Mouse (Mus musculus) myocyte (in vitro differentiated cells): Measurements from ENCODE around the gene Lag3. TPM values are rescaled to one million over a fixed set of nuclear protein-coding genes. Genes with fewer than 3 reads are reported as not detected.
A peak's percentile ranks its signal among the peaks of the same experiment; 100 is the strongest.

Source experiments
- H3K27me3 ChIP-seq: one replicate; pipeline ENCODE4 v1.6.1; 2011; ENCODE audit not compliant: control insufficient read depth, insufficient read depth, insufficient read length
- H3K36me3 ChIP-seq: one replicate; pipeline ENCODE4 v1.6.1; 2011; ENCODE audit not compliant: control insufficient read depth, insufficient read depth
- H3K4me2 ChIP-seq: one replicate; pipeline ENCODE4 v1.6.1; 2011; ENCODE audit warnings: low read depth, control low read depth
- H3K4me3 ChIP-seq: one replicate; pipeline ENCODE4 v1.5.1; 2011; ENCODE audit warnings: mild to moderate bottlenecking, control low read depth, moderate library complexity
- H3K79me2 ChIP-seq: one replicate; pipeline ENCODE4 v1.6.1; 2011; ENCODE audit not compliant: control insufficient read depth, insufficient read depth
- H3ac ChIP-seq: one replicate; pipeline ENCODE4 v1.6.1; 2011; ENCODE audit not compliant: control insufficient read depth, insufficient read length
- CEBPB ChIP-seq: IDR thresholded peaks from 2 replicates; pipeline ENCODE4 v1.6.1; 2011; ENCODE audit warnings: mild to moderate bottlenecking, moderate library complexity; ENCODE audit not compliant: poor library complexity, insufficient read depth, severe bottlenecking
- E2F4 ChIP-seq: IDR thresholded peaks from one replicate; pipeline ENCODE4 v1.6.1; 2011; ENCODE audit warnings: mild to moderate bottlenecking, control low read depth, moderate library complexity; ENCODE audit not compliant: insufficient read depth
- MAX ChIP-seq: IDR thresholded peaks from one replicate; pipeline ENCODE4 v1.6.1; 2011; ENCODE audit warnings: low read depth, mild to moderate bottlenecking, control low read depth
- MYOD1 ChIP-seq, 3 experiments: IDR thresholded peaks; one replicate each; pipeline ENCODE4 v1.6.1; 2011; ENCODE audit warnings: control low read depth in 2 of 3, low read depth in 2 of 3, mild to moderate bottlenecking in 2 of 3, moderate library complexity in 1 of 3; ENCODE audit not compliant: insufficient read length in 2 of 3, control insufficient read depth in 1 of 3
- MYOG ChIP-seq, 3 experiments: IDR thresholded peaks; one replicate each; pipeline ENCODE4 v1.6.1; 2011; ENCODE audit warnings: control low read depth in 2 of 3, low read depth in 2 of 3, mild to moderate bottlenecking in 2 of 3; ENCODE audit not compliant: insufficient read length in 2 of 3, control insufficient read depth in 1 of 3, insufficient read depth in 1 of 3
- POLR2A ChIP-seq: IDR thresholded peaks from one replicate; pipeline ENCODE4 v1.6.1; 2011; ENCODE audit warnings: low read depth, mild to moderate bottlenecking, control low read depth, moderate library complexity; ENCODE audit not compliant: insufficient read length
- POLR2AphosphoS2 ChIP-seq: IDR thresholded peaks from one replicate; pipeline ENCODE4 v1.6.1; 2011; ENCODE audit warnings: low read depth, control low read depth; ENCODE audit not compliant: insufficient read length
- REST ChIP-seq: IDR thresholded peaks from one replicate; pipeline ENCODE4 v1.6.1; 2011; ENCODE audit warnings: mild to moderate bottlenecking, control low read depth, moderate library complexity; ENCODE audit not compliant: insufficient read depth, insufficient read length
- SRF ChIP-seq: IDR thresholded peaks from one replicate; pipeline ENCODE4 v1.6.1; 2011; ENCODE audit warnings: low read depth; ENCODE audit not compliant: control insufficient read depth, insufficient read length
- TCF12 ChIP-seq: IDR thresholded peaks from one replicate; pipeline ENCODE4 v1.6.1; 2011; ENCODE audit warnings: mild to moderate bottlenecking, control low read depth; ENCODE audit not compliant: poor library complexity, insufficient read depth, severe bottlenecking
- TCF3 ChIP-seq: IDR thresholded peaks from one replicate; pipeline ENCODE4 v1.6.1; 2011; ENCODE audit warnings: low read depth, control low read depth; ENCODE audit not compliant: insufficient read length
- USF1 ChIP-seq: IDR thresholded peaks from one replicate; pipeline ENCODE4 v1.6.1; 2011; ENCODE audit warnings: low read depth, mild to moderate bottlenecking, control low read depth, moderate library complexity
- polyA plus RNA-seq: library from polyadenylated mRNA; unstranded; fragments of >200 nt; fragmentation: generic; extraction: Trizol; gene quantifications from one replicate; pipeline ENCODE4 v1.2.1, GENCODE M21; 2012; ENCODE audit warnings: missing spikeins

Lag3 gene
- polyA plus RNA-seq, 1 experiment, result 0.41 TPM

DNA sequence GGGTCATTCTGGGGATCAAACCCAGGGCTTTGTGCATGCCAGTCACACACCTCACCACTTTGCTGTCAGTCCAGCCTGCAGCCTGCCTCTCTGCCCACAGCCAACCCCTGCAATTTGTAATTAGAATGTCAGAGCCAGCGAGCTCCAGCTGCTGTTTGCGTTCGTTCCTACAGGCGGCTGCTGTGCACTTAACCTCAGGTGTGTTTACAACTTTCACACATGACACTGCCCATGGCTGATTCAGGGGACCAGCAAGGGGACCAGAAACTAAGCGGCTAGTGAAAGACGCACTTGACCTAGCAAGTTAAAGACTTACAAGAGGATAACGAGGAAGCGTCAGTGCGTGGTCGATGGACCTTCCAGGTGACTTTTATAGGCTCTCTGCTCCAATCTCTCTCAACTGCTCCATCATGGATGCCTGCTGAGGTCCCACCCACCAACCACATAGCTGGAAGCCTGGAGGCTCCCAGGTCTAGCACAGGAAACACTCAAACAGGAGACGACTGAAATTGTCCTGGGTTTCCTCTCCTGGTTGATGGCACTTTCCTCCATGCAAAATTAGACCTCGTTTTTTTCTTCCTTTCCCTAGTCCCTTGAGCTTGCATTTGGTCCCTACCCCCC lies 13.8 kb upstream of the Lag3 start:
- Histone ChIP-seq H3K36me3 (no peaks in the 10 kb centered on the region), H3K4me3 (no peak overlapping the region), H3K27me3 (no peaks in the 10 kb centered on the region), H3K79me2 (no peaks in the 10 kb centered on the region), H3K4me2 (peak overlapping the region; percentile 32), H3ac (no peak overlapping the region)
- no peak for TF ChIP-seq USF1
- no peak for TF ChIP-seq MYOD1 (IDR thresholded peaks at IDR 0.05; ENCODE audit: control insufficient read depth in 1 of 3, insufficient read length in 2 of 3, low read depth in 2 of 3)
- TF ChIP-seq MAX, result no peak
- TF ChIP-seq TCF12, result no peak
- TF ChIP-seq REST, result no peak
- TF ChIP-seq POLR2A, result no peak
- TF ChIP-seq CEBPB, result no peak
- TF ChIP-seq POLR2AphosphoS2, result no peak
- TF ChIP-seq TCF3, result no peak
- TF ChIP-seq E2F4, result no peak
- no peak for TF ChIP-seq SRF
- TF ChIP-seq MYOG (IDR thresholded peaks at IDR 0.05; ENCODE audit: control insufficient read depth in 1 of 3, insufficient read depth in 1 of 3, insufficient read length in 2 of 3, low read depth in 2 of 3), result no peak

DNA sequence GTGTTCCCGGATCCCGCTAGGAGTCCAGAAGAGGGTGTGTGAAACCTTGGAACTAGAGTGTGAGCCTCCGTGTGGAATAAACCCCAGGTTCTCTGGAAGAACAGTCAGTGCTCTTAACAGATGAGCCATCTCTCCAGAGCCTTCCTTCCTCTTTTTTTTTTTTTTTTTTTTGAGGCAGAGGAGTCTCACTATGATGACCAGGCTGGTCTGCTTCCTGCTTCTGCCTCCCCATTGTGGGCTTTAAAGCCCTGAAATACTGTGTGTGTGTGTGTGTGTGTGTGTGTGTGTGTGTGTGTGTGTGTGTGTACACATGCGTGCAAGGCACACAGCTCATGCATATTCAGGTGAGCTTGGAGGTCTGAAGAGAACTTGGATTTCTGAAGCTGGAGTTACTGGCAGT lies 10.0 kb upstream of the Lag3 start:
- no peak overlapping the region for H3K4me2 ChIP-seq
- no peaks in the 10 kb centered on the region for H3K27me3 ChIP-seq
- H3K36me3 ChIP-seq, result no peaks in the 10 kb centered on the region
- no peak overlapping the region for H3K4me3 ChIP-seq
- peaks cover 5% of the 10 kb centered on the region for H3K79me2 ChIP-seq
- H3ac ChIP-seq, result no peak overlapping the region
- TF ChIP-seq SRF, result no peak
- no peak for TF ChIP-seq POLR2AphosphoS2
- TF ChIP-seq TCF3, result no peak
- no peak for TF ChIP-seq MYOG (IDR thresholded peaks at IDR 0.05; ENCODE audit: control insufficient read depth in 1 of 3, insufficient read depth in 1 of 3, insufficient read length in 2 of 3, low read depth in 2 of 3)
- no peak for TF ChIP-seq CEBPB
- no peak for TF ChIP-seq POLR2A
- no peak for TF ChIP-seq USF1
- TF ChIP-seq TCF12, result no peak
- TF ChIP-seq E2F4, result no peak
- no peak for TF ChIP-seq REST
- no peak for TF ChIP-seq MYOD1 (IDR thresholded peaks at IDR 0.05; ENCODE audit: control insufficient read depth in 1 of 3, insufficient read length in 2 of 3, low read depth in 2 of 3)
- TF ChIP-seq MAX, result no peak

DNA sequence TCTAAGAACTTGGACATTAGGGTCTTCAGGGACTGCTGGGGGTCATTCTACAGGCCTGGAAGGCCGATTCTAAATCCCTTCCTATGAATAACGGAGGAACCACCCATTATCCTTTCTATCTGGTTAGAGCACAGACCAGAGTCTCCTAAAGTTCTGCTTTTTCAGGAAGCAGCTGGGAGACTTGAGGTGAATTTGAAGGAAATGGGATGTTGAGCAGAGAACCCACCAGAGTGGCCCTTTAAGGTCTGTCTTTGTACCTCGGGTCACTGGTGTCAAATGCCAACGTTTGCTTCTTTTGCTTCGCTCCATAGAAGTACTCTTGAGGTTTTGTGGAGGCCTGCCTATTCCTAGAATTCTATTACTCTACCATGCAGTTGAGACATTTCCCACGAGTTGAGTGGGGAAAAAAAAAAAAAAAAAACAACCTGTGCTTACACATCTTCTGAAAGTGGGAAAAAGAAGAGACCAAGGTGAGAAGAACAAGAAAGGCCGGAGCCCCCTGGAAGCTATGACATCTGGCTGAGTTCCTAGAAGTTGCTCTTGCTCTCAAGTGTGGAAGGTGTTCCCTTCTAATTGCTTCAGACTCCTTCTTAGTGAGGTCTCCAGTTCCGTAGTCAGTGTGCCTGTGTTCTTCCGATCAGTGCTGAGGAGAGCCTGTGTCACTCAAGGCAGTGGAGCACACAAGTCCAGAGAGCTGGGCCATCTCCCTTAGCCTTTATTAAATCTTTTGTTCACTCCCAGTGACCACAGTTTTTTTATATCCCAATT lies 9.0 kb upstream of the Lag3 start:
- no peak overlapping the region for H3ac ChIP-seq
- peaks cover 16% of the 10 kb centered on the region for H3K79me2 ChIP-seq
- peak overlapping the region; percentile 77 for H3K4me2 ChIP-seq
- H3K27me3 ChIP-seq, result no peaks in the 10 kb centered on the region
- no peaks in the 10 kb centered on the region for H3K36me3 ChIP-seq
- H3K4me3 ChIP-seq, result no peak overlapping the region
- TF ChIP-seq POLR2A, result no peak

DNA sequence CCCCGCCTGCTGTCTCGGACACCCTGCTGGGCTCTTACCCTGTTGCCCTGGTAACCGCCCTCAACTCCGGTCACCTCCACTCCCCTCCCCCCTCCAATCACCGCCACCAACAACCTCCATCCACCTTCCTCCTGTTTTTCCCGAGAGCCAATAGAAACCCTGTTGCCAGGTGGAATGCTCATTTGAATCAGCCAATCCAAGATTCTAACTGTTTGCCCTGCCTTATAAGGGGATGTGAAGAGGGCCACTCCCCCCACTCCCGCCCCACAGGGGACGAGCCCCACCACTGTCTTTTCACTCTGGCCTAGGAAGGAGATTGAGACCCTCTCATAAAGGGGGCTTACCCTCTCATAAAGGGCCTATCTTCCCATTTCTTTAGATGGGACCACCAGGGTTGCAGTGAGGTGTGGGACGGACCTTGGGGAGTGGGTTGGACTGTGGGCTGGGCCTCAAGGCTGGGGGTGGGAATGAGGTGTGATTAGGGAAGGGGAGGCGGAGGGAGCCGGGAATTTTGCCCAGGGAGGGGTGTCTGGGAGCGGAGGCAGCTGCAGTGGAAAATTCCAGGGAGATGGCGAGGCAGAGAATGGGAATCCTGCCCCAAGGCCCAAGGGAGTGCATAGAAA lies 8.3 kb upstream of the Lag3 start, which contains the start of gene Ptms:
TSS of gene Ptms (minus strand) at position 409 of the 623 bp plus-strand sequence.
- TF ChIP-seq SRF (peak; percentile 99), E2F4 (peak; percentile 5), USF1 (no peak), MYOG (IDR thresholded peaks at IDR 0.05; ENCODE audit: control insufficient read depth in 1 of 3, insufficient read depth in 1 of 3, insufficient read length in 2 of 3, low read depth in 2 of 3) (peak in 2 of 3 experiments; percentile 27 to 63), CEBPB (no peak), TCF3 (no peak), REST (no peak), TCF12 (no peak), MYOD1 (IDR thresholded peaks at IDR 0.05; ENCODE audit: control insufficient read depth in 1 of 3, insufficient read length in 2 of 3, low read depth in 2 of 3) (peak in 2 of 3 experiments; percentile 41 to 71), POLR2A (no peak)
- Histone ChIP-seq H3ac (no peak within 1 kb of the TSS), H3K4me3 (peak within 1 kb of the TSS; percentile 91), H3K4me2 (peak within 1 kb of the TSS; percentile 77), H3K79me2 (peaks cover 19% of the 10 kb centered on the region), H3K36me3 (peaks cover 1% of the 10 kb centered on the region), H3K27me3 (no peaks in the 10 kb centered on the region)
